Mouse (Mus musculus): ENCODE results near the gene Sipa1. TPM values are rescaled to one million over a fixed set of nuclear protein-coding genes. Genes with fewer than 3 reads are reported as not detected.

The Sipa1 gene
- polyA plus RNA-seq, 1 experiment from 2014 or later, result 19.1 TPM

DNA sequence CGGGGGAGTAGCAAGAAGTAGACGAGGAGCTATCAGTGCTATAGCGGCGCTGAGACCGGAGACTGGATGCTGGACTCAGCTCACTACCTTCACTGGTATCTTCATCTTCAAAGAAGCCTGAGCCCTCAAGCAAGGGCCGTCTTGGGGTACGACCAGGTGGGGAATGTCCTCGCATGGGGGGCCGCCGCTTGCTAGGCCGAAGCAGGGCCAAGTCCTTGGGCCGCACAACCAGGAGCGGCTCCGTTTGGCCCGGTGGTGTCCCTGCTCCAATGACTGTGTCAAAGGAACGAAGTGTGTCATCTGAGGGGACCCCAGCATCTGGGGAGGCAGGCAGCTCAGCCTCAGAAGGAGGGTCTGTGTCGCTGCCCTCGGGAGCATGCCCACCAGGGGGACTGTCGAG is 21.9 kb upstream of the Sipa1 start:
- Histone ChIP-seq H3K4me2 (no peak overlapping the region), H3K9me3 (replicated peaks) (no peaks in the 10 kb centered on the region), H3K4me3 (replicated peaks) (no peak overlapping the region), H3K4me1 (peaks cover 26% of the 10 kb centered on the region), H3K27ac (replicated peaks) (no peak overlapping the region), H3K36me3 (peaks cover 62% of the 10 kb centered on the region), H3K27me3 (replicated peaks) (no peaks in the 10 kb centered on the region), H3K9ac (replicated peaks) (no peak overlapping the region)
- WGBS, result 95% methylated on average over 19 of the region's 19 CpGs
- no peak for ATAC-seq (ENCODE audit: low FRiP score)

- no peak overlapping the region for H3K4me2 ChIP-seq
- H3K4me1 ChIP-seq, result peaks cover 21% of the 10 kb centered on the region
- no peak overlapping the region for H3K27ac ChIP-seq (replicated peaks)
- no peak overlapping the region for H3K9ac ChIP-seq (replicated peaks)
- peaks cover 66% of the 10 kb centered on the region for H3K36me3 ChIP-seq
- WGBS, result 95% methylated on average over 13 of the region's 13 CpGs
- H3K27me3 ChIP-seq (replicated peaks), result no peaks in the 10 kb centered on the region
- no peak overlapping the region for H3K4me3 ChIP-seq (replicated peaks)
- no peak for ATAC-seq (ENCODE audit: low FRiP score)
- H3K9me3 ChIP-seq (replicated peaks), result no peaks in the 10 kb centered on the region
Measured at GRCm38 (mm10) chr19:5684985-5685384, 21.5 kb upstream of the Sipa1 start.

GRCm38 (mm10) chr19:5684236-5684635 is 20.7 kb upstream of the Sipa1 start:
- no peak overlapping the region for H3K4me2 ChIP-seq
- no peaks in the 10 kb centered on the region for H3K9me3 ChIP-seq (replicated peaks)
- ATAC-seq (ENCODE audit: low FRiP score), result no peak
- H3K9ac ChIP-seq (replicated peaks), result no peak overlapping the region
- WGBS, result 95% methylated on average over 12 of the region's 12 CpGs
- H3K27ac ChIP-seq (replicated peaks), result no peak overlapping the region
- peaks cover 73% of the 10 kb centered on the region for H3K36me3 ChIP-seq
- no peaks in the 10 kb centered on the region for H3K27me3 ChIP-seq (replicated peaks)
- H3K4me1 ChIP-seq, result peaks cover 14% of the 10 kb centered on the region
- no peak overlapping the region for H3K4me3 ChIP-seq (replicated peaks)

DNA sequence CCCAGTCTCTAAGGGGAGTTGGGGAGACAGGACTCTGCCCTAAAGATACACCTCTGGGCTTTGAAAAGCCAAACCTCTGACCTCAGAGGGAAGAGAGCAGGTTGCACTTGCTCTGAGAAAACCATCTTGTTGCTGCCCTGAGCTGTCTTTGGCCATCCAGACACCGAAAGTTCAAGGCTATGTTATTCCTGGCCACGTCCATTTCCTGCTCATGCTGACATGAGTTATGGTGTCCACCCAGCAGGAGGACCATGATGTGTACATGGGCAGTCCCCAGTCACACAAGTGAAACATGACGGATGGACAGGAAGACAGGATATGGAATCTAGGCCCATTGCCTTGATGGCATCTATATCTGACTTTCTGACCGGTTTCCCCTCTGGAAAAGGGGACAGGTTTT is 16.9 kb upstream of the Sipa1 start:
- peaks cover 93% of the 10 kb centered on the region for H3K36me3 ChIP-seq
- no peak overlapping the region for H3K9ac ChIP-seq (replicated peaks)
- ATAC-seq (ENCODE audit: low FRiP score), result no peak
- H3K4me2 ChIP-seq, result no peak overlapping the region
- H3K27ac ChIP-seq (replicated peaks), result no peak overlapping the region
- H3K4me3 ChIP-seq (replicated peaks), result no peak overlapping the region
- no peaks in the 10 kb centered on the region for H3K4me1 ChIP-seq
- H3K27me3 ChIP-seq (replicated peaks), result no peaks in the 10 kb centered on the region
- 87% methylated on average over 4 of the region's 4 CpGs for WGBS
- no peaks in the 10 kb centered on the region for H3K9me3 ChIP-seq (replicated peaks)

- H3K27ac ChIP-seq (replicated peaks), result no peak overlapping the region
- WGBS, result 94% methylated on average over 4 of the region's 4 CpGs
- H3K9me3 ChIP-seq (replicated peaks), result no peaks in the 10 kb centered on the region
- peaks cover 7% of the 10 kb centered on the region for H3K4me1 ChIP-seq
- no peak overlapping the region for H3K4me3 ChIP-seq (replicated peaks)
- ATAC-seq (ENCODE audit: low FRiP score), result no peak
- peaks cover 86% of the 10 kb centered on the region for H3K36me3 ChIP-seq
- no peak overlapping the region for H3K9ac ChIP-seq (replicated peaks)
- no peak overlapping the region for H3K4me2 ChIP-seq
- H3K27me3 ChIP-seq (replicated peaks), result no peaks in the 10 kb centered on the region
Measured at GRCm38 (mm10) chr19:5668372-5668771, 4.9 kb upstream of the Sipa1 start.

GRCm38 (mm10) chr19:5666386-5666785 is 2.9 kb upstream of the Sipa1 start:
- no peak overlapping the region for H3K9ac ChIP-seq (replicated peaks)
- H3K4me1 ChIP-seq, result peaks cover 19% of the 10 kb centered on the region
- H3K4me2 ChIP-seq, result no peak overlapping the region
- H3K9me3 ChIP-seq (replicated peaks), result no peaks in the 10 kb centered on the region
- no peak overlapping the region for H3K4me3 ChIP-seq (replicated peaks)
- 88% methylated on average over 18 of the region's 18 CpGs for WGBS
- H3K27me3 ChIP-seq (replicated peaks), result no peaks in the 10 kb centered on the region
- H3K27ac ChIP-seq (replicated peaks), result no peak overlapping the region
- H3K36me3 ChIP-seq, result peaks cover 66% of the 10 kb centered on the region
- no peak for ATAC-seq (ENCODE audit: low FRiP score)

GRCm38 (mm10) chr19:5665465-5665864 is 2.0 kb upstream of the Sipa1 start:
- no peak for ATAC-seq (ENCODE audit: low FRiP score)
- peaks cover 19% of the 10 kb centered on the region for H3K4me1 ChIP-seq
- H3K4me2 ChIP-seq, result no peak overlapping the region
- H3K27ac ChIP-seq (replicated peaks), result no peak overlapping the region
- no peak overlapping the region for H3K9ac ChIP-seq (replicated peaks)
- no peak overlapping the region for H3K4me3 ChIP-seq (replicated peaks)
- H3K27me3 ChIP-seq (replicated peaks), result no peaks in the 10 kb centered on the region
- H3K9me3 ChIP-seq (replicated peaks), result no peaks in the 10 kb centered on the region
- H3K36me3 ChIP-seq, result peaks cover 57% of the 10 kb centered on the region
- WGBS, result 94% methylated on average over 15 of the region's 15 CpGs

DNA sequence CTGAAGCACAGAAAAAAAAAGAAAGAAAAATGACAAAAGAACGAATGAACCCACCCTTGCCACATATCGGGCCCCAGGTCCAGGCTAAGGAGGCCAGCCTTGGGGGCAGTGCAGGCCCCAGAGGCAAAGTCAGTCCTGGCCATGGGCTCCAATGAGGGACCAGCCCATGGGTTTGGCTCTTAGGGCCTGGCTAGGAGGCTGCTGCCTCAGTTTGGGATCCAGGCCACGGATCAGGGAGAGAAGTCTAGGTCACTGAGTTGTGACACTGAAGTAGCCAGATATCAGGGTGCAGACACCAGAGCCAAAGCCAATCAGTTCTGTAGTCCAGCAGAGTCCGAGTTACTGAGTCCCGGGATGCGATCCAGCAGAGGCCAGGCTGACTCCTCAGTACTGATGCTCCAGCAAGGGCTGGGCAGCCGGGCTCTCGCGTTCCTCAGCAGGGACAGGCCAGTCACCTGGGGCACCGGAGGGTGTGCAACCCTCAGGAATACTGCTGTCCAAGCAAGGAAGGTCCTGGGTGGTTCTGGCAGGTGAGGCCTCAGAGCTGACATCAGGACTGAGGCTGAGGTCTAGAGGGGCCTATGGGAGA is 1.3 kb upstream of the Sipa1 start:
- Histone ChIP-seq H3K9me3 (replicated peaks) (no peaks in the 10 kb centered on the region), H3K36me3 (peaks cover 50% of the 10 kb centered on the region), H3K4me1 (peaks cover 19% of the 10 kb centered on the region), H3K4me3 (replicated peaks) (no peak overlapping the region), H3K4me2 (no peak overlapping the region), H3K9ac (replicated peaks) (no peak overlapping the region), H3K27me3 (replicated peaks) (no peaks in the 10 kb centered on the region), H3K27ac (replicated peaks) (no peak overlapping the region)
- ATAC-seq (ENCODE audit: low FRiP score), result no peak
- WGBS, result 95% methylated on average over 10 of the region's 10 CpGs

GRCm38 (mm10) chr19:5662310-5662709 is 1.2 kb downstream of the Sipa1 start:
- Histone ChIP-seq H3K4me1 (peaks cover 19% of the 10 kb centered on the region), H3K9ac (replicated peaks) (no peak overlapping the region), H3K27me3 (replicated peaks) (no peaks in the 10 kb centered on the region), H3K9me3 (replicated peaks) (no peaks in the 10 kb centered on the region), H3K4me3 (replicated peaks) (peak overlapping the region; percentile 42), H3K4me2 (peak overlapping the region; percentile 56), H3K27ac (replicated peaks) (peak overlapping the region; percentile 77), H3K36me3 (peaks cover 28% of the 10 kb centered on the region)
- WGBS, result 71% methylated on average over 8 of the region's 8 CpGs
- no peak for ATAC-seq (ENCODE audit: low FRiP score)

- 89% methylated on average over 15 of the region's 16 CpGs for WGBS
- Histone ChIP-seq H3K4me2 (peak overlapping the region; percentile 56), H3K27me3 (replicated peaks) (peaks cover 4% of the 10 kb centered on the region), H3K9me3 (replicated peaks) (no peaks in the 10 kb centered on the region), H3K9ac (replicated peaks) (no peak overlapping the region), H3K4me1 (peaks cover 19% of the 10 kb centered on the region), H3K27ac (replicated peaks) (0 out of 2 replicates have a peak overlapping the region, but pooled peaks have one; percentile 9), H3K36me3 (peaks cover 16% of the 10 kb centered on the region), H3K4me3 (replicated peaks) (no peak overlapping the region)
- ATAC-seq (ENCODE audit: low FRiP score), result no peak
Measured at GRCm38 (mm10) chr19:5660942-5661751, 2.4 kb downstream of the Sipa1 start.

- H3K36me3 ChIP-seq, result 0 out of 2 replicates have a peak, but pooled peaks cover 12% of the 10 kb centered on the region
- peak; percentile 38; the same call in 1 of the 2 replicates for ATAC-seq (ENCODE audit: low FRiP score)
- 12% methylated on average over 43 of the region's 43 CpGs for WGBS
Measured at GRCm38 (mm10) chr19:5654720-5655298, 8.7 kb downstream of the Sipa1 start.

More at GRCm38 (mm10) chr19:5654720-5655298, 8.7 kb downstream of the Sipa1 start:
- Histone ChIP-seq H3K9ac (replicated peaks) (peak overlapping the region; percentile 39; the same call in 1 of the 2 replicates), H3K4me1 (peaks cover 15% of the 10 kb centered on the region), H3K9me3 (replicated peaks) (no peaks in the 10 kb centered on the region), H3K27ac (replicated peaks) (no peak overlapping the region), H3K27me3 (replicated peaks) (peaks cover 38% of the 10 kb centered on the region), H3K4me3 (replicated peaks) (peak overlapping the region; percentile 44), H3K4me2 (peak overlapping the region; percentile 62)

Measured in neural tube, embryonic 15.5 days (tissue).